Mouse (Mus musculus) neural tube, embryonic 12.5 days (tissue): ENCODE measurements around the gene Arhgef25. TPM values are rescaled to one million over a fixed set of nuclear protein-coding genes. Genes with fewer than 3 reads are reported as not detected.
"Not testable (repeated sequence)": the region's sequence is repeated elsewhere in the genome, so short reads cannot be mapped to it uniquely, and the experiment has no call there.

Experiments
- ATAC-seq: fragments of 200-750 bp; cut with Nextera tagmentation; 2 replicates; pipeline ENCODE4 v1.8.0; 2017; ENCODE audit warnings: low read depth, mild to moderate bottlenecking, moderate TSS enrichment, moderate library complexity; ENCODE audit not compliant: low FRiP score
- H3K27ac ChIP-seq: fragments of 300-500 bp; sonication (generic); 2 replicates; pipeline ENCODE4 v1.5.1; 2016
- H3K27me3 ChIP-seq: fragments of 300-500 bp; sonication (generic); replicated peaks from 2 replicates; pipeline ENCODE4 v1.6.1; 2016; ENCODE audit warnings: mild to moderate bottlenecking
- H3K36me3 ChIP-seq: fragments of 300-500 bp; sonication (generic); 2 replicates; pipeline ENCODE4 v1.6.1; 2016; ENCODE audit warnings: mild to moderate bottlenecking
- H3K4me1 ChIP-seq: fragments of 300-500 bp; sonication (generic); 2 replicates; pipeline ENCODE4 v1.6.1; 2016
- H3K4me2 ChIP-seq: fragments of 300-500 bp; sonication (generic); replicated peaks from 2 replicates; pipeline ENCODE4 v1.6.1; 2016; ENCODE audit warnings: mild to moderate bottlenecking
- H3K4me3 ChIP-seq: fragments of 300-500 bp; sonication (generic); 2 replicates; pipeline ENCODE4 v1.5.1; 2016
- H3K9ac ChIP-seq: fragments of 300-500 bp; sonication (generic); 2 replicates; pipeline ENCODE4 v1.6.1; 2016; ENCODE audit warnings: mild to moderate bottlenecking
- H3K9me3 ChIP-seq: fragments of 300-500 bp; sonication (generic); 2 replicates; pipeline ENCODE4 v1.6.1; 2016; ENCODE audit warnings: mild to moderate bottlenecking
- WGBS: fragments of 180-500 bp; shearing (Covaris S2); methylation state at CpG from one replicate; pipeline ENCODE4 v1.1.7; 2016; 5-methylcytosine and 5-hydroxymethylcytosine counted together
- polyA plus RNA-seq: library from polyadenylated mRNA; unstranded; fragments of >200 nt; fragmentation: Nextera tagmentation; extraction: Ambion mirVana; gene quantifications from 2 replicates; pipeline ENCODE4 v1.2.1, GENCODE M21; 2016

Arhgef25 gene
- polyA plus RNA-seq, 1 experiment from 2014 or later = 43.6 TPM

DNA sequence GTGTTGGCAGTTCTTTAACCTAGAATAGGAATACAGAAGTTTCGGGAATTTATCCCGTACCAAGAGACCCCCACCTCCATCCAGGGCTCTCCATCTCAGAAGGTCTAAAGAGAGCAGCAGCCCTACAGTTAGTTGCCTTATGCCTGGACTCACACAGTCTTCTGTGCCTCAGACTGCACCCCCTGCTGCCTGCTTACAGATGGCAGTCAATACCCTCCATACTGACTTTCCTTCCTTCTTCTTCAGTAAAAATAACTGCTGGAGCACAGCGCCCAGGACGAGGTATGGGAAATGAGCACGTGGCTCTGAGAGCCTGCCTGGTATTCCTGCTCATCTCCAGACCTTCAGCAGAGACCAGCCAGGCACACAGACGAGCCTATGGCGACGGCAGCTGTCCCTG is 10.4 kb upstream of the Arhgef25 start:
- Histone ChIP-seq H3K4me3 (no peak overlapping the region), H3K36me3 (peaks cover 59% of the 10 kb centered on the region), H3K4me2 (no peak overlapping the region), H3K9me3 (no peaks in the 10 kb centered on the region), H3K27me3 (no peaks in the 10 kb centered on the region), H3K27ac (no peak overlapping the region), H3K9ac (no peak overlapping the region), H3K4me1 (peaks cover 20% of the 10 kb centered on the region)
- ATAC-seq = no peak
- WGBS = 90% methylated on average over 8 of the region's 8 CpGs

DNA sequence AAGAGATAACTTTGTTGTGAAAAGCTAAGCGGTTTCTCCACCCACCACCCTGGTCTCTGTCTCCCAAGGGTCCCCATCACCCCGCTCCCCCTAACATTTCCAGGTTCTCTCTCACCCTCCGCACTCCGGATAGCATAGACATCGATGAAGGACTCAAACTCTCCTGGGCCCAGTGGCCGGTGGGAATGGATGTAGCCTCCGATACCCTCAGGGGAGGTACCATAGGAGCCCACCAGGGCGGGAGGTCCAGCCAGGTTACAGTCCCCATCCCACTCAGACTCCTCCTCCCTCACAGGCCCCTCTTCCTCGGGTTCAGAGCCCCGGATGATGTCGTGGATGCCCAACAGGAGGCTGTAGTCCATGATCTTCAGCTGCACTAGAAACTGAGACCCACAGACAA is 9.6 kb upstream of the Arhgef25 start:
- Histone ChIP-seq H3K9me3 (no peaks in the 10 kb centered on the region), H3K27me3 (no peaks in the 10 kb centered on the region), H3K36me3 (peaks cover 52% of the 10 kb centered on the region), H3K4me1 (peaks cover 26% of the 10 kb centered on the region), H3K4me2 (no peak overlapping the region), H3K9ac (no peak overlapping the region), H3K4me3 (no peak overlapping the region), H3K27ac (no peak overlapping the region)
- ATAC-seq = no peak
- 79% methylated on average over 11 of the region's 11 CpGs for WGBS

DNA sequence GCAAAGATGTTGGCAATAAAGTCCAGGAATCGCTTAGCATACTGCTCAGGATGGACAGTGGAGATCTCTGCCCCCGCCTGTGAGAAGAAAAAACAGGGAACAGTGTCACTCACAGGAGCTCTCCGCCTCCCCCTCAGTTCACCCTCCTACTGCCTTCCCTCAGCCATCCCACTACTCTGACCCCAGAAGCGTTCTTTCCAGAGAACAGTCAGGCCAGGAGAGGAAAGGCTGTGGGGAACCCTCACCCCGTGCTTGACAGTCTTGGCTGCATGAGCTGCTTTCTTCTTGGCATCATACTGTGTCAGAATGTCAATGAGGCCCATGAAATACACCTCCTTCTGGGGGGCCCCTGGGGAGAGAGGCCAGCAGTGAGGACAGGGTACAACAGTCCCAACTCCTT is 9.2 kb upstream of the Arhgef25 start:
- no peak for ATAC-seq
- Histone ChIP-seq H3K4me1 (peaks cover 30% of the 10 kb centered on the region), H3K36me3 (peaks cover 52% of the 10 kb centered on the region), H3K27me3 (no peaks in the 10 kb centered on the region), H3K9ac (no peak overlapping the region), H3K4me3 (no peak overlapping the region), H3K9me3 (no peaks in the 10 kb centered on the region), H3K27ac (no peak overlapping the region), H3K4me2 (no peak overlapping the region)
- 66% methylated on average over 5 of the region's 5 CpGs for WGBS

DNA sequence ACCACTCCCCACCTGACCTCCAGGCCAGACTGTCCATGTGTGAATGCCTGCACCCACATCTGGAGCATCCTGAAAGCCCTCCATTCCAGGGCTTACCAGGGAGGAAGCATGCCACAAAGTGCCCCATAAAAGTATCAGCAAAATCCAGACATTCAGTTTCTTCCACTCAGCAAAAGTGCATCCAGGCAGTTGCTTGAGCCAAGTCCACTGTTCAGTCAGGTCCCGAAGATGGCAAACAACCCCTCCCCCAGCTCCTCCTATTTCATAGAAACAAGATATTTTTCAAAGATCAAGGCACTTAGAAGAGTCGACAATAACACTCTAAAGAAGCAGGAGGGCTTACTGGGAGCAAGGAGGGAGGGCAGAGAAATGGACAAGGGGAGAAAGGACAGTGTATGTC is 8.6 kb upstream of the Arhgef25 start:
- H3K27ac ChIP-seq = no peak overlapping the region
- no peak overlapping the region for H3K9ac ChIP-seq
- 65% methylated on average over 2 of the region's 2 CpGs for WGBS
- peaks cover 30% of the 10 kb centered on the region for H3K4me1 ChIP-seq
- H3K4me2 ChIP-seq = no peak overlapping the region
- no peak for ATAC-seq
- no peaks in the 10 kb centered on the region for H3K27me3 ChIP-seq
- H3K9me3 ChIP-seq = no peaks in the 10 kb centered on the region
- H3K36me3 ChIP-seq = peaks cover 46% of the 10 kb centered on the region
- H3K4me3 ChIP-seq = no peak overlapping the region

DNA sequence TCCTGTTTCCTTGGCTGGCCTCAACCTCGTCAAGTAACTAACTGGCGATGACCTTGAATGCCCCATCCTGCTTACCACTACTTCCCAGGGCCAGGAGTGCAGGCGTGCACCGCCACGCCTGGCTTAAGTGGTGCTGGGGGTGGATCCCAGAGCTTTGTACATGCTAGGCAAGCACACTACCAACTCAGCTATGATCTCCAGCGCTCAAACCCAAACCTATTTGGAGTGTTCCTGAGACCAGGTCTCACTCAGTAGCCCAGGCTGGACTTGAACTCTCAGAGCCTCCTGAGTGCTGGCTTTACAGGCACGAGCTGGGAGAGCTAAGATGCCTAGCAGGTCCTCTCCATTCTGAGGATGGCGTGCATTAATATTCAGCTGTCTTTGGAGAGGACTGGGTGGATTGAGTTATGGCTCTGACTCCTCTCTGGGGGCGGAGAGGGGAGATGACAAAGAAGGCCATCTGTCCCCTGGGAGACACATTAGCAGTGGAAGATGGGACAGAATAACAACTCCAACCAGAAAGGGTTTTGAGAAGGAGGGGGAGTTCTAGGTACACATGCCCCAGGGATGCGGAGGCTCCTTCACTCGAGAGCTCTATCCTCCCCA is 7.7 kb upstream of the Arhgef25 start:
- Histone ChIP-seq H3K4me1 (peaks cover 36% of the 10 kb centered on the region), H3K36me3 (peaks cover 46% of the 10 kb centered on the region), H3K27ac (no peak overlapping the region; the same call in 1 of the 2 replicates), H3K27me3 (no peaks in the 10 kb centered on the region), H3K9ac (no peak overlapping the region), H3K9me3 (no peaks in the 10 kb centered on the region), H3K4me2 (0 out of 2 replicates have a peak overlapping the region, but pooled peaks have one; percentile 12), H3K4me3 (no peak overlapping the region)
- ATAC-seq = no peak
- WGBS = 73% methylated on average over 11 of the region's 11 CpGs

DNA sequence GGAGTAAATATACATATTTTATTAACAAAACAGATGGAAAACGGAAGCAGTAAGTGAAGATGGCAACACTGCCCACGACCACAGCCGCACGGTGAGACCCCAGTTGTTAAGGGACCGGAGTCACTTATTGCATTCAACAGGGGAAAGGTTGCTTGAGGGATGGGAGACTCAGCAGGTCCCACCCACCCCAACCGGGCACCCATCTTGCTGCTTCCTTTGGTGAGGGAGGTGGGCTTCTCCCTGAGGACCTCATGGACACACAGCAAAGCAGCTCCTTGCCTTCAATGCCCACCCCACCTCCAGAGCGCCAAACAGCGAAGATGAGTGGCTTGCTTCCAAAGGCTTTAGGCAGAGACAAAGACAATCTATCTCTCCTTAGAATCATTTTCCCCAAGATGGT is 7.2 kb upstream of the Arhgef25 start:
- H3K4me1 ChIP-seq = peaks cover 40% of the 10 kb centered on the region
- no peaks in the 10 kb centered on the region for H3K9me3 ChIP-seq
- H3K4me3 ChIP-seq = no peak overlapping the region
- peaks cover 47% of the 10 kb centered on the region for H3K36me3 ChIP-seq
- H3K27ac ChIP-seq = no peak overlapping the region
- WGBS = 90% methylated on average over 8 of the region's 8 CpGs
- no peak overlapping the region for H3K9ac ChIP-seq
- no peak for ATAC-seq
- H3K4me2 ChIP-seq = no peak overlapping the region
- H3K27me3 ChIP-seq = no peaks in the 10 kb centered on the region

DNA sequence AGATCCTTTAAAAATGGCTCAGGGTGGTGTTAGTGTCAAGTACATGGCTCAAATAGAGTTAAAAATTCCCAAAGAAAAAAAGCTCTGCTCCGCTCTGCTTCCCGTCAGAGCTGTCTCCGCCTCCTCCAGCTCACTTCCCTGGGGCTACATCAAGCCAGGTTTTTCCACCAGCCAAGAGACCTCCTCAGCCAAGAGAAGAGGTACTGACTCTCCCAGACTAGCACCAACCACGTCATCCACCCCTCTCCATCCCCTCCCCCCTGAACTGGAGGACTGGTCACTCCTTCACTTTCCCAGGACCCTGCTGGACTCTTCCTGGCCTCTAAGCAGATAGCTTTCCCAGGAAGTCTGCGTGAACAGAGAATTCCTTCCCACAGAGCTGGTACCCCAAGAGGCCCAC is 6.5 kb upstream of the Arhgef25 start:
- peak overlapping the region; percentile 95 for H3K4me3 ChIP-seq
- WGBS = 5% methylated on average over 5 of the region's 5 CpGs
- no peaks in the 10 kb centered on the region for H3K27me3 ChIP-seq
- no peaks in the 10 kb centered on the region for H3K9me3 ChIP-seq
- peak; percentile 23 for ATAC-seq
- peaks cover 40% of the 10 kb centered on the region for H3K4me1 ChIP-seq
- H3K27ac ChIP-seq = 0 out of 2 replicates have a peak overlapping the region, but pooled peaks have one; percentile 27
- H3K4me2 ChIP-seq = peak overlapping the region; percentile 75
- H3K9ac ChIP-seq = 0 out of 2 replicates have a peak overlapping the region, but pooled peaks have one; percentile 92
- peaks cover 45% of the 10 kb centered on the region for H3K36me3 ChIP-seq

DNA sequence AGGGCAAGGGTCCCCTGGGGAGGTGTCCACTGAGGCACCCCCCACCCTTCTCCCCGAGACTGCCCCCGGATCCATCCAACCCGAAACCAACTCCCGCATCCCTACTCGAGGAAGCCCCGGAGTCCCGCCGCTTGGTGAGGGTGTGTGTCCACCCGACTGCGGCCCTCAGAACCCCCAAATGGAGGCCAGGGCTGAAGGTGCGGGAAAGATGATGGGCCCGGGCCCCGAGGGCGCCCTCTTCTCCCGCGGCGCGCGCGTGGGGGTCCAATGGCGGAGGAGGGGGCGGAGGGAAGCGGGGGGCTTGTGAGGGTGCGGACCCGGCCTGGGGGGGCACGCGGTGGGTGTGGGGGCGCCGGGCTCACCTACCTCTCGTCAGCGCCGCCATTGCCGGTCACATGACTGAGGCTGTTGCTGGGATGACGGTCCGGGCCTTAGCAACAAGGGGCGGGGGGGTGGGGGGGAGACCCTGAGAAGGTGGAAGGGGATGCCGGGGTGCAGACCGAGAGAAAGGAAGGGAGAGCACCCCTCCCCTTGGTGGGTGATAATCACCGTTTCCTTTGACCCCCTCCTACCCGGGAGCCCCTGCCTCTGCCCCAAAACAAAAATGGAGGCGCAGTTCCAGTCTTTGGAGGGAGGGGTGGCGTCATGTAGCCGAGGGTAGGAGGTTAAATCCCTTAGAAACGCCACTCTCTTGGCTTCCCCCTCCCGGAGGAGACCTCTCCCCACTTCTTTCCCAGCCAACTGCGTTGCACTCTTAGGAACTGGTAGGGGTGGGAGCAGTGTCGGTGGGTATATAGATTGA is 5.6 kb upstream of the Arhgef25 start, which contains the start of gene Dtx3:
Dtx3 (minus strand) TSS at position 401 of the 802 bp plus-strand sequence.
- peaks cover 45% of the 10 kb centered on the region for H3K36me3 ChIP-seq
- H3K9ac ChIP-seq = peak within 1 kb of the TSS; percentile 92
- no peaks in the 10 kb centered on the region for H3K9me3 ChIP-seq
- peak; percentile 78 for ATAC-seq
- under 1% methylated on average over 39 of the region's 47 CpGs for WGBS
- peak within 1 kb of the TSS; percentile 83 for H3K27ac ChIP-seq
- H3K27me3 ChIP-seq = no peaks in the 10 kb centered on the region
- peak within 1 kb of the TSS; percentile 95 for H3K4me3 ChIP-seq
- H3K4me1 ChIP-seq = peaks cover 48% of the 10 kb centered on the region
- peak within 1 kb of the TSS; percentile 75 for H3K4me2 ChIP-seq

DNA sequence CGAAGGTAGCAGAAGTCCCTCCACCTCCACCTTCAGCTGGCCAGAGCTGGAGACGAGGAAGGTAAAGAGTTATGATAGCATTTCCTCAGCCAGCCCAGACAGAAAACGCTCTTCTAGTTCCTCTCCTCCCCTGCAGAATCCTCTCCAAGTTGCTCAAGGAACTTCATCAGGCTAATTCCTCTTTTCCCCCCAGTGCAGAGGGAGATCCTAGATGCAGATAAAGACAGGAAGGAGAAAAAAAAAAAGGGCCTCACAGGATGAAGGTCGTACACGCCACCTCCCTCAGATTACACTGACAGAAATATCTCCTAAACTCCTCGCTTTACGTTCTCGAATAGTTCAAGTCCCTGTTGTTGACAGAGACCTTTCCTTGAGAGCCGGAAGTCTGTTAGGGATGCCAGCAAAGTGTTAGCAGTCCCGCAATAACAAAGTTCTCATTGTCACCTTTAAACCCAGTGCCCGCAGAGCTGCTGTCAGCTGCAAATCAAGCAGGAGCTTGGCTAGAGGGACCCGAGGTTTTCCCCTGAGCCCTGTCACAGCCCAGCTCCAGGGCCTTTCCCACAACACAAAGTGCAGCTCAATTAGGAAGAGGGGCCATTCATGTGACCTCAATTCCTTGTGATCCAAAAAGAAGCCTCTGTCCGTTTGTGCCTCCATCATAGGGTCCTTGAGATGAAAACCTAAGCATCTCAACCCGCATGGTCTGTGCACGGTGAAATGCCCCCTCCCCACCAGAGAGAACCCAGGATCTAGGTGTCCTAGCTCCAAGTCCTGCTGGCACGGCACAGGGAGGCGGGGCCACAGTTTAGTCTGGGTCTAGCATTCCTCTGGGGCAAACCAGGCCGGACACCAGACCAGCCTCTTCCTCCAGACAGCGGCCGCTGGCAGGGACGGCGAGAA is 4.8 kb upstream of the Arhgef25 start:
- WGBS = 20% methylated on average over 22 of the region's 22 CpGs
- Histone ChIP-seq H3K4me1 (peaks cover 57% of the 10 kb centered on the region), H3K9ac (peak overlapping the region; percentile 92), H3K4me2 (peak overlapping the region; percentile 75), H3K27me3 (no peaks in the 10 kb centered on the region), H3K4me3 (peak overlapping the region; percentile 95), H3K27ac (peak overlapping the region; percentile 83), H3K36me3 (peaks cover 37% of the 10 kb centered on the region), H3K9me3 (no peaks in the 10 kb centered on the region)
- ATAC-seq = peak; percentile 12; the same call in 1 of the 2 replicates

DNA sequence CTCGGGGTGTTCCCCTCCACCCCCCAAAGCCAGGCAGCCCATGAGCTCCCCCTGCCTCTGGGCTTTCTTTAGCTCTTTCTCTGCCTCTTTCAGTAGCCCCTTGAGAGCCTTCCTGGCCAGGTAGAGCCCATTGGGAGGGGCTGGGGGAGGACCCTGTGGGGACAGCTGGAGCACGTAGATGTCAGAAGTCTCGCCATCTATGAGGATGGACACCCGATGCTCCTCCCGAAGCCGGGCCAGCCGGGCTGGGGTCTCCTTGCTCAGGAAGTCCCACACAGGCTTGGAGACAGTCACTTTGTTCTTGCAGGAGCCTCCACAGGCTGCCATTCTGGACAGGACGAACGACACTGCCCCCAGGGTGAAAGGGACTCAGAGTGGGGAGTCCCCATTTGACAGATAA is 3.1 kb upstream of the Arhgef25 start:
- Histone ChIP-seq H3K4me3 (no peak overlapping the region), H3K27ac (no peak overlapping the region), H3K36me3 (peaks cover 21% of the 10 kb centered on the region), H3K4me2 (0 out of 2 replicates have a peak overlapping the region, but pooled peaks have one; percentile 12), H3K9ac (no peak overlapping the region), H3K27me3 (no peaks in the 10 kb centered on the region), H3K9me3 (no peaks in the 10 kb centered on the region), H3K4me1 (peaks cover 68% of the 10 kb centered on the region)
- 85% methylated on average over 9 of the region's 9 CpGs for WGBS
- no peak for ATAC-seq

DNA sequence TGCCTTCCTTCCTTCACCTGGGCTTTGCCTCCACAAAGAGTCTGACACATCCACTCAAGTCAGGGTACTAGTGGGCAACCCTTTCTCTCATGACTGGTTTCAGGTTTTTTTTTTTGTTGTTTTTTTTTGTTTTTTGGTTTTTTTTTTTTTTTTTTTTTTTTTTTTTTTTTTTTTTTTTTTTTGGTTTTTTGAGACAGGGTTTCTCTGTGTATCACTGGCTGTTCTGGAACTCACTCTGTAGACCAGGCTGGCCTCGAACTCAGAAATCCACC is 2.1 kb upstream of the Arhgef25 start:
- not testable (repeated sequence) for H3K27me3 ChIP-seq, H3K9ac ChIP-seq, H3K4me3 ChIP-seq, ATAC-seq, H3K9me3 ChIP-seq, H3K4me2 ChIP-seq, H3K27ac ChIP-seq
- H3K36me3 ChIP-seq = peaks cover 19% of the 10 kb centered on the region
- peaks cover 69% of the 10 kb centered on the region for H3K4me1 ChIP-seq
- 95% methylated on average over 1 of the region's 1 CpGs for WGBS
